Mouse (Mus musculus) E14TG2a.4 (cell line): ENCODE data around the gene Mical1.
A peak's percentile ranks its signal among the peaks of the same experiment; 100 is the strongest.

Experiments used
- H3K27me3 ChIP-seq: 2 replicates; pipeline ENCODE4 v1.6.1; 2014; ENCODE audit warnings: low read length, control low read depth; ENCODE audit not compliant: insufficient read depth
- H3K36me3 ChIP-seq: 2 replicates; pipeline ENCODE4 v1.6.1; 2014; ENCODE audit warnings: low read length, control low read depth; ENCODE audit not compliant: insufficient read depth
- H3K4me1 ChIP-seq: replicated peaks from 2 replicates; pipeline ENCODE4 v1.6.1; 2014; ENCODE audit warnings: low read depth, low read length, control low read depth
- H3K4me3 ChIP-seq: replicated peaks from 2 replicates; pipeline ENCODE4 v1.5.1; 2014; ENCODE audit warnings: mild to moderate bottlenecking, low read length
- H3K9me3 ChIP-seq: 2 replicates; pipeline ENCODE4 v1.6.1; 2014; ENCODE audit warnings: low read length, control low read depth
- CTCF ChIP-seq: conservative IDR thresholded peaks from 2 replicates; pipeline ENCODE4 v1.5.1; 2014; ENCODE audit warnings: low read length
- NANOG ChIP-seq: IDR thresholded peaks from 2 replicates; pipeline ENCODE4 v1.6.1; 2014; ENCODE audit warnings: borderline replicate concordance, low read length, mixed read lengths
- POU5F1 ChIP-seq: IDR thresholded peaks from 2 replicates; pipeline ENCODE4 v1.6.1; 2014; ENCODE audit warnings: low read length, borderline replicate concordance

The Mical1 gene

GRCm38 (mm10) chr10:41472534-41472933 lies 3.6 kb upstream of the Mical1 start:
- Histone ChIP-seq H3K4me3 (0 out of 2 replicates have a peak overlapping the region, but pooled peaks have one; percentile 11), H3K4me1 (peaks cover 91% of the 10 kb centered on the region), H3K36me3 (no peaks in the 10 kb centered on the region), H3K9me3 (no peaks in the 10 kb centered on the region), H3K27me3 (no peaks in the 10 kb centered on the region)
- TF ChIP-seq NANOG (peak; percentile 95), POU5F1 (no peak)

- Histone ChIP-seq H3K27me3 (no peaks in the 10 kb centered on the region), H3K4me1 (peaks cover 93% of the 10 kb centered on the region), H3K36me3 (peaks cover 2% of the 10 kb centered on the region), H3K9me3 (no peaks in the 10 kb centered on the region), H3K4me3 (0 out of 2 replicates have a peak overlapping the region, but pooled peaks have one; percentile 11)
- no peak for TF ChIP-seq CTCF
- TF ChIP-seq POU5F1 = no peak
- peak; percentile 26; the same call in 1 of the 2 replicates for TF ChIP-seq NANOG
Measured at GRCm38 (mm10) chr10:41472962-41473481, 3.1 kb upstream of the Mical1 start.

GRCm38 (mm10) chr10:41473782-41474468 lies 2.2 kb upstream of the Mical1 start:
- TF ChIP-seq NANOG = no peak
- no peak for TF ChIP-seq CTCF
- no peak for TF ChIP-seq POU5F1
- Histone ChIP-seq H3K36me3 (peaks cover 11% of the 10 kb centered on the region), H3K27me3 (no peaks in the 10 kb centered on the region), H3K4me3 (no peak overlapping the region), H3K9me3 (no peaks in the 10 kb centered on the region), H3K4me1 (peaks cover 93% of the 10 kb centered on the region)

- TF ChIP-seq CTCF (no peak), NANOG (no peak), POU5F1 (no peak)
- Histone ChIP-seq H3K9me3 (no peaks in the 10 kb centered on the region), H3K27me3 (no peaks in the 10 kb centered on the region), H3K4me1 (peaks cover 93% of the 10 kb centered on the region), H3K4me3 (peak overlapping the region; percentile 87; the same call in 1 of the 2 replicates), H3K36me3 (peaks cover 22% of the 10 kb centered on the region)
Measured at GRCm38 (mm10) chr10:41474981-41475391, 1.1 kb upstream of the Mical1 start.

- Histone ChIP-seq H3K4me1 (peaks cover 94% of the 10 kb centered on the region), H3K4me3 (peak overlapping the region; percentile 87), H3K9me3 (no peaks in the 10 kb centered on the region), H3K36me3 (peaks cover 36% of the 10 kb centered on the region), H3K27me3 (no peaks in the 10 kb centered on the region)
- TF ChIP-seq CTCF (no peak), NANOG (no peak), POU5F1 (no peak)
Measured at GRCm38 (mm10) chr10:41477018-41477277, 834 bp downstream of the Mical1 start.

GRCm38 (mm10) chr10:41477278-41478181 lies 1.4 kb downstream of the Mical1 start:
- H3K36me3 ChIP-seq = peaks cover 42% of the 10 kb centered on the region
- H3K4me1 ChIP-seq = peaks cover 94% of the 10 kb centered on the region
- no peak for TF ChIP-seq NANOG
- TF ChIP-seq CTCF = no peak
- TF ChIP-seq POU5F1 = no peak
- no peaks in the 10 kb centered on the region for H3K27me3 ChIP-seq
- peak overlapping the region; percentile 87 for H3K4me3 ChIP-seq
- H3K9me3 ChIP-seq = no peaks in the 10 kb centered on the region

- peaks cover 71% of the 10 kb centered on the region for H3K4me1 ChIP-seq
- H3K4me3 ChIP-seq = no peak overlapping the region
- TF ChIP-seq NANOG = no peak
- no peak for TF ChIP-seq POU5F1
- no peak for TF ChIP-seq CTCF
- no peaks in the 10 kb centered on the region for H3K9me3 ChIP-seq
- H3K36me3 ChIP-seq = peaks cover 66% of the 10 kb centered on the region
- H3K27me3 ChIP-seq = no peaks in the 10 kb centered on the region
Measured at GRCm38 (mm10) chr10:41479961-41480360, 3.8 kb downstream of the Mical1 start.

- peaks cover 62% of the 10 kb centered on the region for H3K4me1 ChIP-seq
- peak overlapping the region; percentile 71 for H3K4me3 ChIP-seq
- H3K27me3 ChIP-seq = no peaks in the 10 kb centered on the region
- peaks cover 79% of the 10 kb centered on the region for H3K36me3 ChIP-seq
- no peaks in the 10 kb centered on the region for H3K9me3 ChIP-seq
- TF ChIP-seq CTCF (no peak), POU5F1 (no peak), NANOG (no peak)
Measured at GRCm38 (mm10) chr10:41480938-41481880, 5.1 kb downstream of the Mical1 start.
